Mouse (Mus musculus): Measurements from ENCODE around the gene Calhm1.
"Not testable (repeated sequence)": the region's sequence is repeated elsewhere in the genome, so short reads cannot be mapped to it uniquely, and the experiment has no call there.

Calhm1 gene

DNA sequence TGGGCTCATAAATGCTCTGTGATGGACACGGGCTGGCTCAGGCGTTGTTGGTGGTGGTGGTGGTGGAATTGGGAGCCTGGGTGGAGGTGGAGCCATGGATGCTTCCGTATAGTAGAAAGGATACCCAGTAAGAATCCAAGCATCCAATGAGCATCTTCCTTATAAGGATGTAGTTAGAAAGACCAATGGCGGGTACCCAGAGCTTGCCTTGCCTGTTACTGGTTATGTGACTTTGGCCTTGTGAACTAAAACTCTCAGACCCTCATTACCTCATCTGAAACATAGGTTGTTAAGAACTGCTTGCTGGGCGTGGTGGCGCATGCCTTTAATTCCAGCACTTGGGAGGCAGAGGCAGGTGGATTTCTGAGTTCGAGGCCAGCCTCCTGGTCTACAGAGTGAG lies 9.7 kb upstream of the Calhm1 start:
- no peak for DNase-seq (ENCODE audit: extremely low spot score)

DNA sequence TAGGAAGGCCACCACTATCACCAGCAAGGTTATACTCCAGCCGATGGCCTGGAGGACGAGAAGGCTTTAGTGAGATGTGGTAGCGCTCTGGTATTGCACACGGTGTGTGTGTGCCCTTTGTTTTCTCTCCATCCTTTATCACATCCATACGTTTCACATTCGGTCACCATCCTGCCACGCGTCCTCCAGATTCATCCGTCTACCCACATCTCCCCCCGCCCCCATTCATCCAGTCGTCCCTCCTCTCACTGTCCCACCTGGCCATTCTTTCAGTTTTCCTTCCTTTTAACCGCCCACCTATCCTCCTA lies 8.0 kb upstream of the Calhm1 start:
- no peak for DNase-seq (ENCODE audit: extremely low spot score)

DNA sequence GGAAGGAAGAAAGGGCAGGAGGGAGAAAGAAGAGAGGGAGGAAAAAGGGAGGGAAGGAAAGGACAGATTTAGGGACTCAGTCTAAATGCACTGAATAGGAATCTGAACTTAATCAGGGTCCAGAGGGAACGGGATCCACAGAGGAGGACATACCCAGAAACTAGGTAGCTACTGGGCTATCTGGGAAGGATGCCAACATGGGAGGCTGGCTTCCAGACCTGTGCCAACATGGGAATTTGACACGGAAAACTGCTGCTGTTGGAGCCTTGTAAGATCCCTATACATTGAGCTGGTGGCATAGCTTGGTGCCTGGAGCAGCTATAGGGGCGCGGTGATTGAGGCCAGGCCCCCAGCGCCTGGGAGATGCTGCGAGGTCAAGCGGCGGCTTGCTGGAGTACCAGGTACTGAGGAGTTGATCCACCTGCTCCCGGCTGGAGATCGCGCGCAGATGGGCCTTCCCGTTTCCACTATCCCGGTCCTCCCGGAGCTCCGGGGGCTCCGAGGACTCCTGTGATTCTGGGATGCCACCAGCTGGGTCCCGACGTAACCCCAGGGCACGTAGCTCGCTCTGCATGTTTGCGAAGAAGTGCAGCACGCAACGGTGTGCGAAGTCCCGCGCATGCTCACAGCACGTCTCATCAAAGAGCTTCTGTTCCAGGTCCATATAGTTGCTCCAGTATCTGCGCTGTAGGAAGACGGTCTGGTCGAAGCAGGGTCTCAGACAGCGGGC lies 7.4 kb upstream of the Calhm1 start:
- no peak for DNase-seq (ENCODE audit: extremely low spot score)

DNA sequence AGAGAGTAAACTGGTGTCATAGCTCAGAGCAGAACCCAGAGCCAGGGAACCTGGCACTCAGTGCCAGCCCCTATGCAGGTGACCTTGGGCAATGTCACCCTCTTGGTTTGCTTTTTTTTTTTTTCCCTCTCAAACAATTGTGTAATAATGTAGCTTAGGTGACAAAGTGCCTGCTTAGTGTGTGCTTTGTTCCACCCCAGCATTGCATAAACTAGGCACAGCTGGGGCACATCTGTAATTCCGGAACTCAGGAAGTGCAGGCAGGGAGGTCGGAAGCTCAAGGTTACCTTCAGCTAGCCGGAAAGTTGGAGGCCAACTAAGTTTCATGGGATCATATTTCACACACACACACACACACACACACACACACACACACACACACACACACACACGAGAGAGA lies 5.8 kb upstream of the Calhm1 start:
- no peak for DNase-seq (ENCODE audit: extremely low spot score)

DNA sequence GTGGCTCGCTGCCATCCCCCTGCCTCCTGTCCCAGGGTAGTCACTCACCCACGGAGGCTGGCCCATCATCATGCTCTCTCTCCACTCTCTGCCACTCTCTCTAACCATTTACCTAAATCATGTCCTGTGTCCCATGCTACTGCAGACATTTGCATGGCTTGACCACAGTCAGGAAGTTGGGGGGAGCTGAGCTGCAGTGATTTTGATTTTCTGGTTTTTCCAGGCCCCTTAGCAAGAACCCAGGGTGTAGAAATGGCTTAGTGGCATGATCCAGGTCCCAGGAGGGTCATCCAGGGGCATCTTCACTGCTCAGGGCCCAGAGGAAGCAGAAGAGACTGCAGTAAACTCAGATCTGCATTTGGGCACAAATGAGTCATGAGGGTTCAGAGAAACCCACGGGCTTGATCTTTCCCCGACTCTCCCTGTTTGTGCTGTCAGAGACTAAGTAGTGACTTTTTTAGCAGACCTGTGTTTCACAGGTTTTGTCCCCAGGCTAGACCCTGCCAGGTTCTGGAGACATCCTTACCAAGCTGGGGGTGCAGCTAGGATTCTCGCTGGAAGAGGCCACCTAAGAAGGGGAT lies 4.3 kb upstream of the Calhm1 start:
- no peak for DNase-seq (ENCODE audit: extremely low spot score)

DNA sequence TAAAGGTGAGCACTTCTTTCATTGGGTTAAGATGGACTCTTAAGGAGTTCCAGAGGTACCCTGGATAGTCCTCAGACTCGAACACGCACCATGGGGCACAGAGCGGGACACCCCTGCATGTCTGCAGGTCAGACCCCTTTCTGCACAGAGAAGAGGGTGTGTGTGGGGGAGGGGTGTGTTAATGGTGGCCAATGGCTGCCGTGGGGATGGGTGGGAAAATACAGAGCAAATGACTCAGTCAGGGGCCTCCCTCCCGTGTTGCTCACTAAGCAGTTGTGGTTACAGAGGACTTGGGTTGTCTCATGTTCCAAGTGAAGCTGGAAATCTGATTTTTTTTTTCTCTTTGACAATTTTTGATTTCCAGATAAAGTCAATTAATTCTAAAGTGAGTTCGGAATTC lies 1.6 kb downstream of the Calhm1 start:
- no peak for DNase-seq (ENCODE audit: extremely low spot score)

DNA sequence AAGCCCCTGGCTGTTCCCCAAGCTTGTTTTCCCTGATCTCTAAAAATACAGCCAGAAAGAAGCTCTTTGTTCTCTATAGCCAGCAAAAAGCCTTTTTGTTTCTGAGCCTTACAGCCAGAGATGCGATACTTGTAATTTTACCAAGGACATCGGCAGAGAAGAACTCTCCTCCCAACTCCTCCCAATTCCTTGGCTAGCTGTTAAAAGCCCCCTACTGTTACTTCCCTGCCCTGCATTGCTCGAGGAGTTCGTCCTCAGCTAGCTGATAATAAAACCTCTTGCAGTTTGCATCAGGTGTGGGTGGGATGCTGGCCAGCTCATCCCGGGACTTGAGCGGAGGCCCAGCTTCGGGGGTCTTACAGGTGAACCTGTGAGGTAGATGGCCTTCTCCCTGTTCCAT lies 4.4 kb downstream of the Calhm1 start:
- not testable (repeated sequence) for DNase-seq (ENCODE audit: extremely low spot score)

DNA sequence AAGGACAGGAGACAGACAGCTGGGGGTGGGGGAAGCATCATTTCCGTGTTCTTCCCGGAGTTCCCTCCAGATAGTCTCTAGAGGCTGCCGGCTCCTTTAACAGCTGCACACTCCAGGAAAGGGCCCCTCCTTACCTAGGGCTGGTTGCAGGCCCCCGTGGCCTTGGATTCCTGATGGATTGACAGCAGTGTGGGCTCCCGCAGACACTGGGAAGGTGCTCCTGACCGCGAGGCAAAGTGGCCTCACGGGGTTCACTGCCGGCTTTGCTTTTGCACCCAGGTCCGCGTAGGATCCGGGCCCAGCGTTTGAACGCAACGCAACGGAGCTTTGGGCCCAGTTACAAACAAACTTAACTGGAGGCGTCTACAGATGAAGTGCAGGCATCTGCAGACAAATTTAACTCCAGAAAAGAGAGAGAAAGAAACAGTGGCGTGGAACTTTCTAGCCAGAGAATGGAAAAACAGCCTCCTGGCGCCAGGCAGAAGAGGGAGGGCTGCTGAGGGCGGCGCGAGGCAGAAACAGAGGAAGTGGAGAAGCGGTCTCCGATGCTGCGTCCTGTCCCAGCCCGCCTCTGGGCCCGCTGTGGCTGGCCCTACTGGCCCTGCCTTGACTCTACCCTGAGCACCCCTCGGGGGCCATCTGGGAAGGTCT lies 6.2 kb downstream of the Calhm1 start, which contains the start of gene Calhm2:
TSS of gene Calhm2 (minus strand) at position 524 of the 651 bp plus-strand sequence.
- DNase-seq (ENCODE audit: extremely low spot score): peak; percentile 39

DNA sequence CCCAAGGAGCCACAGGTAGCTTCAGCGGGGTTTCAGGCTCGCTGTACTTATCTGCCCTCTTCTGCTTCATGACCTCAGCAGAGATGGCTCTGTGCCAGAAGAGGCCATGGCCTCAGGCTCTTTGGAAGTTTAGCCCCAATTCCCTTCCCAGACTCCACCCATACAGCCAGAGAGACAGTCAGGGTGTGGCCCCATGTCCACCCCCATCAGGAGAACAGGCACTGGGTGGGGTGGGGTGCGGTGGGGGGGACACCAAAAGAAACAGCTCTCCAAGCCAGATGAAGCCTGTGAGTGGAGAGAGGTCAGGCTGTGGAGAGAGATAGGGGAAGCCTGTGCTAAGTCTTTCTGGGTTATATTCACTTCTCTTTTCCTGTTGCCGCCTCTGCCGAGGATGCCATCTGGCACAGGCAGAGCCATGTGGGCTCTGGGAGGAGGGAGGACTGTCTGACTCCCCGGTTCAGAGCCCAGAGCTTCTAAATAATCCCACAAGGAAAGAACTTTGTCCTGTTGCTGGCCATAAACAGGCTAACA lies 6.9 kb downstream of the Calhm1 start:
- no peak for DNase-seq (ENCODE audit: extremely low spot score)

DNA sequence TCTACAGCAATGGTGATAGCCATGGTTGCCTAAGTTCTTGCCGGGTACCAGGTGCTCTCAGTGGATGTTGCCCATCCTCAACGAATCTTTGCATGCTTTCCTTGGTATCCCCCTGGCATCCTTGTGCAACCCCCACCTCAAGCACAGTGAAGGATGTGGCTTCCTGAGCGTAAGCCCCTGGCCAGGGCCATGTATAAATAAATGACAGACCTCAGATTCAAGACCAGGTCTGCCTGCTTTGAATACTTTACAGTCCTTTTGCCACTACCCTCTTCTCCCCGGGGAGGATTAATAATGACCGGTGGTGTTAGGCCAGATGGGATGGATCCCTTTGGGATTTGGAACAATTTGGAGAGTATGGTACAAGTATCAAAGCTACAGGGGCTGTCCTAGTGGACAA lies 7.9 kb downstream of the Calhm1 start:
- no peak for DNase-seq (ENCODE audit: extremely low spot score)

DNA sequence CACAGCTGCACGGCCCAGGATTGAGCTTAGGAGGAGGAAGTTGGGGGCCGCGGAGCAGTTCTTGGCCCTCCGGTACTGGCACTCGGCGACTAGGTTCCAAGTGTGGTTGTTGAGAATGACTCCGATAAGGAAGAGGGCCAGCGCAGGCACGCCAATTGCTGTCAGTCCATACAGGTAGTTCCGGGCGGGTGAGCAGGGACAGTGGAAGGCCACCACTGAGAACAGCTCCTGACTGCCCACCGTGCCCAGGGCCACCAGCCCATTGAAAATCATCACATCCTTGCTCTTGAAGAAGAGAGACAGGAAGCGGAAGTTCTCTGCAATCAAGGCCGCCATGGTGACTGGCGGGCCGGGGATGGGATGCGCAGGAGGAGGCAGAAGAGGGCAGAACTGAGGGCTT lies 8.5 kb downstream of the Calhm1 start:
- DNase-seq (ENCODE audit: extremely low spot score): no peak

DNA sequence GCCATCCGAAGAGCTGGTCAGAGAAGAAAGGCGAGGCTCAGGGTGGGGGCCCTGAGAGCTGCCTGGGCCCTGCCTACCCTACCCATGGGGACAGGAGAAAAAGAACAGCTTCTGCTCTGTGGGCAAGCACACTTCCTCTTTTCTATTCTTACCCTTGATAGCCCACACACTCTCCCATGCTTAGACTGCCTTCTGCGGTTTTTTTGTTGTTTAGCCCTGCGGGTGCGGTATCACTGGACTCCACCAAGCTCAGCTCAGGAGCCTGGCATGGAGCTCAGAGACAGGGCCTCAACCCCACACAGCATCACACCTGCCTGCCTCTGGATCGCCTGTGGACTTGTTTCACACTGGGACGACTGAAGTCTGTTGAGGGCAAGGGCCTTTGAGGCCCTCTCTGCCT lies 10.9 kb downstream of the Calhm1 start:
- DNase-seq (ENCODE audit: extremely low spot score): no peak

DNA sequence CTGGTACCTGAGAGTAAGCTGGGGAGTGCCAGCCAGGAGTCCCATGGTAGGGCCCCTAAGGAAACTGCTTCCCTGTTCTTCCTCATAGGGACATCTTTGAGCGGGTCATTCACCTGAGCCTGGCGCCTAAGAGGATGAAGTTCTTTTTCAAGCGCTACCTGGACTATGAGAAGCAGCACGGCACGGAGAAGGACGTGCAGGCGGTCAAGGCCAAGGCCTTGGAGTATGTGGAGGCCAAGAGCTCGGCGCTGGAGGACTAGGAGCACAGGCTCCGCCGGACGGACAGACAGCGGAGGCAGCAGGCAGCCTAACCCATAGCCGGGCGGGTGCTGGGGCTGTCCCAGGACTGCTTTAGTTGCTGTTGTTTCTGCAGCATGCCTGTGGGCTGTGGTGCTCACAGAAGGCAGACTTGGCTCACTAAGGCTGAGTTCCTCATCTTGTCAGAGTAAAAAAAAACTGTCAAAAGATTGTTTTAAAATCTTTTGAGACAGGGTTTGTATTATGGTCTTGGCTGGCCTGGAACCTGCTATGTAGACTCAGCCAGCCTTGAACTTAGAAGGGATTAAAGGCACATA lies 13.4 kb downstream of the Calhm1 start:
- DNase-seq (ENCODE audit: extremely low spot score): no peak

DNA sequence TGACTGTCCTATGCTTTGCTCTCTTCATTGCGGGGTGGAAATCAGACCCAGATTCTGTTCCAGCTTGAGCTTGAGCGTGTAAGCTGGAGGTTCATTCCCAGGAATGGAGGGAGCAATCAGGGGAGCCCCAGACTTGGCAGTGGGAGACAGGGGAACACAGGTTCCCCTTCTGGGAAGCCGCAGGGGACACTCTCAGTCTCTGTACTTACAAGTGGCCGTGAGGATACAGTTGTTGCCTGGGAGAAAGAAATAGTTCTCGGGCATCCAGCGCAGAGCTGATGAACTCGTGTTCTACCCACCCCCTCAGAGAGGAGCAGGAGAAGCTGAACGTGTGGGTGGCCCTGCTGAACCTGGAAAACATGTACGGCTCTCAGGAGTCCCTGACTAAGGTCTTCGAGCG lies 15.2 kb downstream of the Calhm1 start:
- DNase-seq (ENCODE audit: extremely low spot score): no peak

DNA sequence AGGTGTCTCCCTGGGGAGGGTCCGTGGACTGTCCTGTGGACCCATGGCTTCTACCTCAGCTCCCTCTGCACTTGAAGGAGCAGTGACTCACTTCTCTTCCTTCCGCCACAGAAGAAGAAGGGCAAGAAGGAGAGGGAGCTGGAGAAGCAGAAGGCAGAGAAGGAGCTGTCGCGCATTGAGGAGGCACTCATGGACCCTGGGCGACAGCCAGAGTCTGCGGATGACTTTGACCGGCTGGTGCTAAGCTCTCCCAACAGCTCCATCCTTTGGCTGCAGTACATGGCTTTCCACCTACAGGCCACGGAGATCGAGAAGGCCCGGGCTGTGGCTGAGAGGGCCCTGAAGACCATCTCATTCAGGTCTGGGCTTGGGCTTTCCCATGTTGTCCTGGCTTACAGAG lies 15.9 kb downstream of the Calhm1 start:
- DNase-seq (ENCODE audit: extremely low spot score): no peak

DNA sequence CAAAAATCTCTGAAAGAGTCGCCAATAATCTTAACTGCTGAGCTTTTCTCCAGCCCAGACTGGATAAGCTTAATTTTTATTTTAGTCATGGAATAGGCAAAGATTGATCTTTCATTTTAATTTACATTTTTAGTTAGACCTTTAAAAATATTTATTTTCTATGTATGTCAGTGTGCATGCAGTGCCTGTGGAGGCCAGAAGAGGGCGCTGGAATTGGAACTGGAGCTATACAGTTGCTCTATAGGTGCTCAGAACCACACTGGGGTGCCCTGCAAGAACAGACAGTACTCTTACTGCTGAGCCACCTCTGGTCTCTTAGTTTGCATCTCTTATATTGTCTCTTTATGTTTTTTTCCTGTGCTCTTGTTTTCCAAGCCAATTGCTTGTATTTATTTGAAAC lies 21.3 kb downstream of the Calhm1 start:
- DNase-seq (ENCODE audit: extremely low spot score): no peak

DNA sequence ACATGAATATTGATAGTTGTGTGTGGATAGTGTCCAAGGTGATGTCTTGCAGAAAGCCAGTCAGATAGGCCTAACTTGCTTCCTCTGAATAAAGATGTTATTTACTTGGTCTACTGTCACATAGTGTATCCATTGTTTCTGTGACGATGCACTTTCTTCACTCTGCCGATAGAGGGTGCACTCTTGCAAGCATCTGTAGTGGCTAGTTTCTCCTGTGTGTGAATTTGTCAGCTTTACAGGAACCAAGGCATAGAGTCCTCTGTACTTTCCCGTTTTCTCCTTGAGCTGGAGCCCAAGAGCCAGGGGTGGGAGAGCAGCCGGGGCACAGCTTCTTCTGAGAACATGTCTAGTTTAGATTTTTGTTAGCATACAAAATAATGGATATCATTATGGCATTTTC lies 23.0 kb downstream of the Calhm1 start:
- peak; percentile 10 for DNase-seq (ENCODE audit: extremely low spot score)

DNA sequence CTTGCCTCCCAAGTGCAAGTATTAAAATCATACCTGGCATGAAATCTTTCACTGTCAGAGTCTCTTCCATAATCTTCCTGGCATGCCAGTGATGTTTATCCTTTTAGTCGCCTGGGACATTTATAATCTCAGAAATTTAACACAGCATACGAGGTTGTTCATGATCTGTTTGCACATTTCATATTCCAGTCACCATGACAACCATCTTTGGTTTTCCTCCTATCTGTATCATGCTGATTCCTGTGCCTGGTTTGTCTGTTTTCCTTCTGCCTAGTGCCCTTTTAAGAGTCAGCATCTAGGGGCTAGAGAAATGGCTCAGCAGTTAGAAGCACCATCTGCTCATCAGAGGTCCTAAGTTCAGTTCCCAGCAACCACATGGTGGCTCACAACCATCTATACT lies 25.4 kb downstream of the Calhm1 start:
- DNase-seq (ENCODE audit: extremely low spot score): no peak

DNA sequence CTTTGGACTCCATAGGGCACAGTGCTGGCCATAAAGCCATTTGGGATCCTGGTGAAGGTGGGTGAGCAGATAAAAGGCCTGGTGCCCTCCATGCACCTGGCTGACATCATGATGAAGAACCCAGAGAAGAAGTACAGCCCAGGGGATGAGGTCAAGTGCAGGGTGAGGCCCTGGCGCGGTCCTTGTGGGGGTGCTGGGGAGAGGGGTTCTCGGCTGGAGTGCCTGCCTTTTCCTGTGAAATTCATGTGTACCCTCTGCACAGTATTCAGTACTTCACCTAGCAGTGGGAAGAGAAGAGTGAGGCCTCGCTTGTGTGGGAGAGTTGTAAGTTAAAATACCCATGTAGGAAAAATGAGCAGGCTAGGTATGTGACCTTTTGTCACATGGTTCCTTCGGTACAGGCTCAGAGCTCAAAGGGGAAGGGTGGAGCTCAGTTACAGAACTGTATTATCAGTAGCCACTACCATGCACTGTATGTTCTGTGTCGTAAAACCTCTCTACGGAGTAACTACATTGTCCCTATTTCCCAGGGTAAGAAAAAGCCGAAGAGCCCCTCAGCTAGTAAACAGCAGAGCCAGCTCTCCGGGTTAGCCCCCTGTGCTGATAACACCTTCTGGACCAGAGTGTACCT lies 39.3 kb downstream of the Calhm1 start:
- DNase-seq (ENCODE audit: extremely low spot score): no peak

DNA sequence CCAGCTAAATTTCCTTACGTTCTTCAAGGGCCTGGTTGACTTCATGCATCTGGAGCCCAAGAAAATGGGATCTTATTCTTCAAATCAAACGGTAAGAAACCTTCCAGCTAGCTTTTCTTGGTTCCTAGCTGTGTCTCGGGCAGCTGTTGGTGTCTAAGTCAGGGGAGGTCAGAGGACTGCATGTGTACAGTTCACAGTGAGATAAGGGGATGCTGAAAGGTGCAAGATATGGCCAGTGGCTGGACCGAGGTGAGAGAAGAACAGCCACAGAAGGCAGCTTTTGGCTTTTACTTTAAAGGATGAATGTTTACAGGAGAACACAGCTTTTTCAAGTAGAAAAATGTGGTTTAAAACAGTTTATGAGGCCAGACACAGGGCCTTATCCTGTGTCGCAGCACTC lies 43.0 kb downstream of the Calhm1 start:
- DNase-seq (ENCODE audit: extremely low spot score): no peak

All from embryo, embryonic 9.5 days (tissue).